Mouse (Mus musculus) heart, postnatal 0 days (tissue): ENCODE measurements at regions not wholly inside any gene's neighbourhood (a gene's known extent, or its start where the extent isn't known, plus 50 kb on each side); places are given as distances from the start of the nearest gene placed in this dataset.

Experiments
- CTCF ChIP-seq: IDR thresholded peaks from 2 replicates; pipeline ENCODE4 v1.5.1; 2016; ENCODE audit warnings: antibody characterized with exemption, control low read depth, low read depth
- EP300 ChIP-seq: IDR thresholded peaks from 2 replicates; pipeline ENCODE4 v1.6.1; 2016; ENCODE audit warnings: antibody characterized with exemption, low read depth

DNA sequence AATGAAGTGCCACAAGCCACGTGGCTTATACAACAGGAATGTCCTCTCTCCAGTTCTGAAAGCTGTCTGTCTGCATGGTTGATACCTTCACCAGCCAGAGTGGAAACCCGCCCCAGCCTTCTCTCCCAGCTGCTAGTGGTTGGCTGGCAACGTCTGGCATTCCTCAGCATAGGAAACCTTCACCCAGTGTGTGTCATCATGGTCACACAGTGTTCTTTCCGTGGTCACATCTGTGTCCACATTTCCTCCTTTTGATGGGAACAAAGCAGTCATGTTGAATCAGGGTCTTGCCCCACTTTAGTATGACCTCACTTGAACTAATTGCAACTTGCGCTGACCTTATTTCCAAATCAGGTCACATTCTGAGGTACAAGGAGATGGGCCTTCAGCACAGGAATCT is 128.1 kb downstream of the Efnb2 start:
- TF ChIP-seq CTCF (no peak), EP300 (no peak)
